In the genomic region with DNA sequence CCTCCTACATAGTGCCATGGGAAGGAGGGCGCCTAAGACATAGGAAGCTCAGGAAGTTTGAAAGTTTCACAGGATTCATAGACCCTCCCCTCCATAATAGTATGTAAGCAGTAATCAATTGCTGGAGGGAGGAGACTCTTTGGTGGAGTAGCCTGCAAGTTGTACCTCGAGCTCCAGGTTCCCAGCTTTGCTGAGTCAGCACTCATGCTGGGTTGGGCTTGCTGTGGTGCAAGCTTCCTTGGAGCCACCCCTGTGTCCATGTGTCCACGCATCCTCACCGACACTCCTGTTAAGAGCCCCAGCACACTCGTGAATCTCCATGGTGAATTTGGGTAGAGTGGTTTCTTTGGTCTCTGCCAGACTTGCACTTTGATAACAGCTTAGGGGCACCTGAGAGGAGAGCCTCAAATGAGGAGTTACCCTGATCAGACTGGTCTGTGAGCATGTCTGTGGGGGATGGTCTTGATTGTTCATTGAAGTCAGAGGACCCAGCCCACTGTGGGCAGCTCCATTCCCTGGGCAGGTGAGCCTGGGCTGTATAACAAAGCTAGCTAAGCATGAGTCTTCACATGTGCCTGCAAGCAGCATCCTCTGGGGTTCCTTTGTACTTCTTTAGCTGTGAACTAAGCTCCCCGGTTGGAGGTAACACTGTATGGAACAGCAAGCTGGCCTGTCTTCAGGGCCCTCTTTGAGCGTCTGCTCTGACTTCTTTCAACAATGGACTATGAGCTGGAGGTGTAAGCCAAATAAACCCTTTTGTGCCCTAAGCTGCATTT, we compare ENCODE assay signal across 26 mouse cellular contexts.
"Had no signal": no experiment of that assay in that cellular context is flagged by ENCODE, and none has a peak within 500 bp of the region (broad histone marks: within the 10 kb centered on the region; RNA-seq: fewer than 3 reads in every experiment).

No protein-coding gene starts in this region.

- H3K9me3 ChIP-seq: hindbrain, embryonic 12.5 days; intestine, embryonic 15.5 days; limb, embryonic 12.5 days had no signal

- H3K4me2 ChIP-seq: heart, embryonic 12.5 days; hindbrain, embryonic 12.5 days; hindbrain, embryonic 14.5 days; intestine, embryonic 15.5 days; limb, embryonic 12.5 days; liver, embryonic 11.5 days; liver, embryonic 13.5 days had no signal

- H3K4me3 ChIP-seq: gastrocnemius, adult 2 months; heart, adult 2 months; heart, embryonic 12.5 days; hindbrain, embryonic 10.5 days; hindbrain, embryonic 12.5 days; intestine, embryonic 15.5 days; layer of hippocampus, adult 2 months; left cerebral cortex, adult 2 months; limb, embryonic 10.5 days; limb, embryonic 12.5 days; liver, embryonic 13.5 days had no signal

- H3K27me3 ChIP-seq: heart, embryonic 12.5 days; hindbrain, embryonic 12.5 days; intestine, embryonic 15.5 days; limb, embryonic 12.5 days; liver, embryonic 13.5 days had no signal

- H3K9ac ChIP-seq: heart, embryonic 12.5 days; hindbrain, embryonic 12.5 days; hindbrain, embryonic 14.5 days; intestine, embryonic 15.5 days; limb, embryonic 12.5 days; liver, embryonic 13.5 days had no signal

- ATAC-seq: hindbrain, embryonic 16.5 days; inflammation-experienced regulatory T-cells, adult 6 months; intestine, embryonic 15.5 days; intestine, postnatal 0 days had no signal

- DNase-seq: gastrocnemius, adult 2 months; gastrocnemius, postnatal 10 days; gastrocnemius, postnatal 25 days; heart, adult 2 months; heart, postnatal 10 days; heart, postnatal 4 days; kidney, adult 18-20 months; kidney, adult 8-10 months; kidney, postnatal 10 days; kidney, postnatal 25 days; kidney, postnatal 4 days; liver; liver, embryonic 13.5 days had no signal

- H3K4me1 ChIP-seq: heart, embryonic 12.5 days; hindbrain, embryonic 10.5 days; hindbrain, embryonic 12.5 days; intestine, embryonic 15.5 days; limb, embryonic 10.5 days; limb, embryonic 12.5 days; liver, embryonic 13.5 days had no signal

- H3K27ac ChIP-seq: gastrocnemius, adult 2 months; heart, adult 2 months; hindbrain, embryonic 10.5 days; hindbrain, embryonic 12.5 days; hindbrain, embryonic 14.5 days; intestine, embryonic 15.5 days; layer of hippocampus, adult 2 months; left cerebral cortex, adult 2 months; limb, embryonic 10.5 days; limb, embryonic 12.5 days; liver, embryonic 13.5 days had no signal

- H3K36me3 ChIP-seq: heart, embryonic 12.5 days; hindbrain, embryonic 10.5 days; hindbrain, embryonic 12.5 days; intestine, embryonic 15.5 days; limb, embryonic 10.5 days; limb, embryonic 12.5 days; liver, embryonic 13.5 days had no signal
